Mouse (Mus musculus): ENCODE data around the gene Ttc27.

- no peak for TF ChIP-seq POLR2A (IDR thresholded peaks at IDR 0.05; ENCODE audit: insufficient read depth, low read length)
- TF ChIP-seq EP300 (IDR thresholded peaks at IDR 0.05; ENCODE audit: insufficient read depth, low read depth, low read length): no peak
Observed at GRCm38 (mm10) chr17:74846031-74846891, 128.7 kb downstream of the Ttc27 start.
